Mouse (Mus musculus): ENCODE measurements around the gene E330017A01Rik.

The E330017A01Rik gene

GRCm38 (mm10) chr16:58663816-58664215 lies 25.3 kb upstream of the E330017A01Rik start:
- in situ Hi-C loops (cut with MboI, MseI): loop anchor here (5.0 to 25.0 kb wide), 4 partner anchors 59 to 1052 kb away; partner anchors contain the start of genes Cmss1 and Gabrr3

GRCm38 (mm10) chr16:58663021-58663420 lies 24.5 kb upstream of the E330017A01Rik start:
- in situ Hi-C loops (cut with MboI, MseI): loop anchor here (5.0 to 25.0 kb wide), 4 partner anchors 58 to 1051 kb away; partner anchors contain the start of genes Cmss1 and Gabrr3

DNA sequence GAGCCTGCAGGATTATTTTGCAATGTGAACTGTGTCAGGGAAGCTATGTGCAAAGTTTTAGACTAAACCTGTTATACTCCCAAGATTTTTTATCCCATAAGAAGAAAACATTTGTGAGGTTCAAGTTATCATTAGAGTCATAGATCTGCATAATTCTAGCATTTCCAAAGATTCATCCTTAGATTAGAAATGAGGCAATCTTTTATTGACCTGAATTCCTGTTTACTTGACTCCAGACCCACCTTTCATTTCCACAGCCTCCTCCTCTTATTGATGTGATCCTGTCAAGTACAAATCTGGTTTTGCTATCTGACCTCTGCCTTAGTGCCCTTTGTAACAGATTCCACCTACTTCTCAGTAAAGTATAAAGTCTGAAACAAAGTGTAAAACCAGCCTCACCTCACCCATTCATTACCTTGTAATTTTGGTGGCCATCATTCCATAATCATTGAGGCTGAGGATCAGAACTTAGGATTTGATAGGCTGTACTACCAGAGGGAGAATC lies 23.8 kb upstream of the E330017A01Rik start:
- in situ Hi-C loops (cut with MboI, MseI): loop anchor here (5.0 to 25.0 kb wide), 4 partner anchors 58 to 1050 kb away; partner anchors contain the start of genes Cmss1 and Gabrr3

GRCm38 (mm10) chr16:58661826-58662225 lies 23.3 kb upstream of the E330017A01Rik start:
- in situ Hi-C loops (cut with MboI, MseI): loop anchor here (5.0 to 25.0 kb wide), 4 partner anchors 57 to 1050 kb away; partner anchors contain the start of genes Cmss1 and Gabrr3

DNA sequence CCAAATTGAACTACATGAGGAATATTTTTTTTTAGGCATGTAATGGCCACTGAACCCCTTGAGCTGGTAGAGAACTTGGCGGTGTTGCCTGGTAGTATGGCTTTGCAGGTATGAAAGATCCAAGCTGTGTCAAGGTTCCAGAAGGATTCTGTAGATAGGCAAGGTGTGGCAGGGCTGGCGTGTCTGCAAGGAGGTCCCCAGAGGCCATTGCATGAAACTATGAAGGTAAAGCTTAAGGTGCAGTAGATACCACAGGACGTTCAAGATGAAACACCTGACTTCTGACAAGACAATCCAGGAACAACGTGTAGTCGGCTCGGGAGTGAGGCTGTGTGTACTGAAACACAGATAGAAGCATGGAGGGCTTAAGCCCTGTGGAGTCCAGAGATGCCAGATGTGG lies 20.1 kb upstream of the E330017A01Rik start:
- in situ Hi-C loops (cut with MboI, MseI): loop anchor here (25.0 kb wide), 1 partner anchor 1046 kb away; the partner anchor contains the start of gene Cmss1

- in situ Hi-C loops (cut with MboI, MseI): loop anchor here (25.0 kb wide), 1 partner anchor 1044 kb away; the partner anchor contains the start of gene Cmss1
These were observed 18.0 kb upstream of the E330017A01Rik start for GRCm38 (mm10) chr16:58656526-58656925.

DNA sequence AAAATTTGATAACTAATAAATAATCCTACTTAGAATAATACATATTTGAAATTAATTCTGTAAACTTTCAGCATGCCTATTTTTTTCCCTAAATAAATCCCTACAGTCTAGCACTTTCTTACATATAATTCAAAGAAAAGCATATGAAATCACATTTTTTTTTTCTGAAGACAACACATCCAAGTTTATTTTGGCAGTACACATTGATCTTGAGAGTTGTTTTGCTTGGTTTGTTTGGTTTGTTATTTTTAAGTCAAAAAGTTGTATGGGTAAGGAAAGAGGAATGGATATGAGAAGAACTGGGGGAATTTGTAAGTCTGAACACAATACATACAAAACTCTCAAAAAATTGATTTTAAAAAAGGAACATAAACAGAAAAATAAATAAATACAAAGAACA lies 17.2 kb upstream of the E330017A01Rik start:
- in situ Hi-C loops (cut with MboI, MseI): loop anchor here (25.0 kb wide), 1 partner anchor 1043 kb away; the partner anchor contains the start of gene Cmss1

GRCm38 (mm10) chr16:58649979-58650378 lies 11.4 kb upstream of the E330017A01Rik start:
- in situ Hi-C loops (cut with MboI, MseI): loop anchor here (25.0 kb wide), 1 partner anchor 1038 kb away; the partner anchor contains the start of gene Cmss1

- in situ Hi-C loops (cut with MboI, MseI): no loop called here
These were observed 523 bp downstream of the E330017A01Rik start for GRCm38 (mm10) chr16:58638016-58638415.

- in situ Hi-C loops (cut with MboI, MseI): no loop called here
These were observed 1.1 kb downstream of the E330017A01Rik start for GRCm38 (mm10) chr16:58637448-58637847.

DNA sequence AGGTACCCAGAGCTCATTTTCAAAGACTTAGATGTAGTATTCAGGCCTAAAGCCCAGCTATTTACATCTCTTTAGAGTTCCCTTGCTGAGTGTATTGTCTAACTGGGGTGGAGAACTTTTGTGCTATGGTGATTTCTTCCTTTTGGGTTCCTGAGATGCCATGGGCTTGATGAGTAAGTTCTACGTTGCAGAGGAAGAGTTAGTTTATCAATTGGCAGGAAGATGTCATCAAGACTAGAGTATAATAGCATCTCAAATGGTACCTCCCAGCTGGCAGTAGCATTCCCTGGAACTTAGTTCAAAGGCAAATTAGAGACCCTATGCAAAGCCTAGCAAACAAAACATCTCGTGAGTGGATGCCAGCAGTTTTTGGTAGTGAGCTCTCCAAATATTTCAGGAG lies 2.7 kb downstream of the E330017A01Rik start:
- in situ Hi-C loops (cut with MboI, MseI): no loop called here

DNA sequence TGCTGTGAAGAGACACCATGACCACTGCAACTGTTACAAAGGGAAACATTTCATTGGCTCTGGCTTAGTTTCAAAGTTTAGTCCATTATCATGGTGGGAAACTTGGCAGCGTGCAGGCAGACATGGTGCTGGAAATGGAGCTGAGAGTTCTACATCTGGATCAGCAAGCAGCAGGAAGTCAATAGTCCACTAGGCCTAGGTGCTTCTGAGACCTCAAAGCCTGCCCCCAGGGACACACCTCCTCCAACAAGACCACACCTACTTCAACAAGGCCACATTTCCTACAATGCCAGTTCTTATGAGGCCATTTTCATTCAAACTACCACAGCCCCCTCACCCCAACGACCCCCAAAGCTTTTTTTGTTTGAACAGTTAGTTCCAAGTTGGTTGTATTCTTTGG lies 8.8 kb downstream of the E330017A01Rik start:
- in situ Hi-C loops (cut with MboI, MseI): loop anchor here (5.0 kb wide), 2 partner anchors 38 to 182 kb away; no protein-coding TSS in a partner anchor

DNA sequence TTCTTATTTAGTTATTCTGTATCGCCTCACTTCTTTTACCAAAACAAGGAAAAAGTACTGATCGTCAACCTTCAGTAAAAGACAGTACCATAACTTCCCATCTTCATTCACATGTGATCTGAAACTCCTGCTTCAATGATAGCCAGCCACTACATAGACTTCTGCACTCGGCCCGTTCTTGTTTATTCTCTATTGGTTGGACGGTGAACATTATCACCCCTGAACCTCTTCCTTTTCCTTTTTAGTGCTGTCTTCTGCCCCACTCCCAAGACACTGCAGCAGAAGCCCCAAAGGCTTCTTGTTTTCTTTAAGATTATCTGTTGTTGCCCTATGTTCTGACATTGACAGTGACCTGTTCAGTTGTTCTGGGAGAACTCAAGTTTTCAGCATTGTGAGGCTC lies 9.6 kb downstream of the E330017A01Rik start:
- in situ Hi-C loops (cut with MboI, MseI): loop anchor here (5.0 kb wide), 2 partner anchors 38 to 182 kb away; no protein-coding TSS in a partner anchor

DNA sequence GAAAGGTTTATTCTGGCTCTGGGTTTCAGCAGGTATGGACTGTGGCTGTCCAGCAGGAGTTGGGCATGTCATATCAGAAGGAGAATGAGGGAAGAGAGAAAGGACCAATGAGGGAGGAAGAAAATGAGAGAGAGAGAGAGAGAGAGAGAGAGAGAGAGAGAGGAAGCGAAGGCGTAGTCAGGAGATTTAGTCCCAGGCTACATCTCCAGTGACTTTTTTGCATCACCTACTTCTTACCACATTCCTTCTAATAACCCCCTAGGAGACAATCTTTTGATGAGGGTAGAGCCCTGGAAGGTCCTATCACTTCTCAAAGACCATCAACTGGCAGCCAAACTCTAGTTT lies 10.2 kb downstream of the E330017A01Rik start:
- in situ Hi-C loops (cut with MboI, MseI): loop anchor here (5.0 kb wide), 2 partner anchors 39 to 181 kb away; no protein-coding TSS in a partner anchor

DNA sequence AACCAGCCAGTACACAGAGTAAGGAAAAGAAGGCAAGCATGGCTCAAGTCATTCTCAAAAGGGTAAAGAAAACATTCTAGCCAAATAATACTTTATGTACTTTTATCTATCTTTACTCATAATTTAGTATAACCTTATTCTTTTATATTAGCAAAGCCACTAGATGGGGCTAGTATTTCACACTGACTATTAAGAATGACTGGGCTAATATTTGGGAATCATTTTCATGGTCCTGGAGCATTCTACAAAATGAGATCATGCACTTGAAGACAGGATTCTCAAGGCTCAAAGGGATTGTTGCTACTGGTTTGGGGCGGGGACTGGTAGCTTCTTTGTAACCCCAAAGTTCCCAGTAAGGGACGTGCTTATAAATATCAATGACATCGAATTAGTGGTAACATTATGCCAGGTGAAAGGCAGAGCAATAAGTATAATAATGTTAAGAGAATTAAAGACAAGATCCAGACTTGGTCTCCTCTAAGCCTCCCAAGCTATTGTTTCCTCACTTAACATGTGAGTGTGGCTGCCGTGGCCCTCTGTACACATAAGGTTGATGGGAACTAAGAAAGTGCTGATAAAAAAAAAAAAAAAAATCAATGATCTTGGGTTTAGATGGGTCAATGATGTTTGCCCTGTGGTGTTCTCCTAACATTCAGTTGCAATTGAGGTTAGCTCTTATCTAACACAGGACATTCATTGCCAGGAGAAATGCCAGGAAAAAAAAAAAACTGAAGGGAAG lies 10.8 kb downstream of the E330017A01Rik start:
- in situ Hi-C loops (cut with MboI, MseI): loop anchor here (5.0 kb wide), 2 partner anchors 40 to 180 kb away; no protein-coding TSS in a partner anchor

- in situ Hi-C loops (cut with MboI, MseI): no loop called here
These were observed 14.6 kb downstream of the E330017A01Rik start for GRCm38 (mm10) chr16:58623944-58624343.

DNA sequence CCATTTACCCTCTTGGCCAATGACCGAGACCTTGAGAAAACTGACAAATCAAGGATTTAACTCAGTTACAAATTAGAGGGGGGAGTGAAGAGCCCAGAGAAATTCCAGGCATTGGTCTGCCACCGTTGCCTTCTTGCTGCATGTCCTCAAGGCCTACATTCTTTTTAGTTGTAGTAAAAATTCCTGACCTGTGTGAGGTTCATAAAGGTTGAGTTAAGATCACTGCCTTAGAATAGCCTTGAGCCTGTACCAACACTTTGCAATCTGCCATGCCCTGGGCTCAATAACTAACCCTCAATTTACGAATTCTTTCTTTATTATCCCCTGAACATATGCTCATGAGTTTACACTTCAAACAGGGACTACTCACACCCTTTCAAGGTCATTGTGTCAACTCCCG lies 15.4 kb downstream of the E330017A01Rik start:
- in situ Hi-C loops (cut with MboI, MseI): no loop called here

DNA sequence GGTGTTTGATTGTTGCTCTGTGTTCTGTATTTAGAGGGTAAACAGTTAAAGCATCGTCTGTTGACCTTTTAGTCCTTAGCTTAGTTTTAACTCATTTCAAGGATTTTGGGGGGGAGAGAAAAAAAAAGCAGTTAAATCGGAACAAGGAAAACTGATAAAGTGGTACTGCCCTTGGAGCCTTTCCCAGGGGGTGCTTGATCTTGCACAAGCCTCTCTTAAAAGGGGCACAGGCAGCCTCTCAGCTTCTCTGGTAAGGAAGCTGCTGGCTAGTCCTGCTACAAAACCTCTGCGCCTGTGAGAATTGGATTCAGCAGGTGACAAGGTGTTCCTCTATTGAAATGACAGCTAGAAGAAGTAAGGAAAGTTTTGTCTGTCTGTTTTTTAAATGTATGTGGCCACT lies 16.2 kb downstream of the E330017A01Rik start:
- in situ Hi-C loops (cut with MboI, MseI): no loop called here

DNA sequence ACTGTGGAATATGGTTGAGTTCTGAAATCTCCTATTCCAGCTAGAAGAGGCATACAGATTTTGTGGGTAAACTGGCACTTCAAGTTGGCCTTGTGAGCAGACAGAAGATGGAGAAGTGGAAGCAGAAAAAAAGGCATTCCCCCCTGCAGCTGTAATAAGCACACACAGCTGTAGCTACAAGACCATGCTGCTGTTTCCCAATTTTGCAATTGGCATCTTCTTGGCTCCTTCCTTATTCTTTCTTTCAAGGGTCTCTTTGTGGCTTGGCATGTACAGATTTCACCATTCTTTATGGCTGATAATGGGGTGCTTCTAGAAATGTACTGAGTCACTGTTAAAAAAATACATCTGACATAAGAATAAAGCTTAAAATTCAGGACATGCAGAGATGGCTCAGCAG lies 21.2 kb downstream of the E330017A01Rik start:
- in situ Hi-C loops (cut with MboI, MseI): no loop called here

DNA sequence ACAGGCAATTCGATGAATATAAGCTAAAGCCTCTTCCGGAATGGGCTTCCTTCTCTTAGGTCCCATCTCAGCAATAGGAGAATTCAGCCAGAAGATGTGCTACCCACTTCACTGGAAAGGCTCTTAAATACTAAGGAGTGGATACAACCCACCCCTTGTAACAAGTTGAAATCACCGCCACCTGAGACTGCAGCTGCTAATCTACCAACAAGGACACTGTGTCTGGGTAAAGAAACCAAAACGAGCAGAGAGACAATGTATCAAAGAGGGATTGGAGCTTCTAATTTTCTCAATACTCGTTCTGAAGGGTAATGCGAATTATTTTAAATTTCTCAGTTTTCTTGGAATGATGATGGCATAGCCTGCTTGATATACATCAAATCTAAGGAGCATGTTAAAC lies 21.7 kb downstream of the E330017A01Rik start, which contains the start of gene Gm813:
Gene Gm813, minus strand, starts transcription at position 101 of the 400 bp plus-strand sequence.
- in situ Hi-C loops (cut with MboI, MseI): no loop called here

DNA sequence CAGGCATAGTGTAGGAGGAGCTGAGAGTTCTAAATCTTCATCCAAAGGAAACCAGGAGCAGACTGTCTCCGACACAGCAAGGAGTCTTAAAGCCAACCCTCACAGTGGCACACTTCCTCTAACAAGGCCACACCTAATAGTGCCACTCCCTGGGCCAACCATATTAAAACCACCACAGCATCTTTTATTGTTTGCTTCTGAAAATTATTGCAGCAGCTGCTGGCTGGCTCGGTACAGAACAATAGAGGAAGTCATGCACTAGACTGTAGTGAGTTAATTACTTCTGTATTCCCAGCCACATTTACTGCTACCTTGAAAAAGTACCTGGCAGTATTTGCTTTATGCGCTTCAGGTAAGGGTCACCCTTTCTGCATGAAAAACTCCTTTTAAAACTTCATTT lies 25.6 kb downstream of the E330017A01Rik start:
- in situ Hi-C loops (cut with MboI, MseI): no loop called here

GRCm38 (mm10) chr16:58607101-58607500 lies 31.4 kb downstream of the E330017A01Rik start:
- in situ Hi-C loops (cut with MboI, MseI): loop anchor here (10.0 kb wide), 1 partner anchor 58 kb away; no protein-coding TSS in a partner anchor

All from T-helper 2 cell (primary cell).